Mouse (Mus musculus): Measurements from ENCODE around the gene Cpa4. TPM values are rescaled to one million over a fixed set of nuclear protein-coding genes. Genes with fewer than 3 reads are reported as not detected.

Gene Cpa4
- polyA plus RNA-seq, 1 experiment from 2014 or later = 0.08 TPM

DNA sequence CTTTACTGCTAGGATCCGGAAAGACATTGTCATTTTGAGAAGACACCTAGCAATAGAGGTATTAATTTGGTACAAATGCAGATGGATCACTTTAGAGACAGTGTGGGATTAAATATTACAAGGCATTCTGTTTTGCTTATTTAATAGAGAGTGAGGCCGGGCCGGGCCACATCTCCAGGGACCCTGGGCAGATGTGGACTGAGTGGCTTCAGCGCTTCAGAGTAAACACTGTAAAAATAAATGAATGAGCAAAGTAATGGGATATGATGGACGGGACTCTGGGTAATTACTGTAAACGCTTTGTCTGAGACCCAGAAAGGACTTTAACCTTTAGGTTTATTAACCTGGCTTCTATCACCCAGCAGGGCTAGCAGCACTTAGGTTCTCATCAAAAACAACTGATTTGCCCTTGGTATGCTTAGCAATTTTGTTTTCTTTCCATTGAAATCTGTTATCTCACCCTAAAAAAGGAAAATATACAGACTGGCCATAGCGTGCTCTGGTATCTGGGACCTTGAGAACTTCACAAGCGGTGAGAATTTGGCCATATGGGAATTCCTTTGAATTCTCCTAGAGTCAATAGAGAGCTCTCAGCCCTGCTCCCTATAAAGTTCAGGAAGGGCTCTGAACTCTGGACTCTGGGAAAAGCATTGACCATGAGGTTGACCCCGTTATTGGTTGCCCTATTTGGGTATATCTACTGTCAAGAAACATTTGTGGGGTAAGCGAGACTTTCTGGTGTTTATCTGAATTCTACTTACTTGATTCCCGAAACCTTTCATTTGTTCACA lies 27.0 kb upstream of the Cpa4 start, which contains the start of gene Cpa2:
Gene Cpa2, plus strand, starts transcription at position 574 of the 791 bp plus-strand sequence.
- H3K27ac ChIP-seq (ENCODE audit: low read length) = no peak within 1 kb of the TSS
- WGBS = 60% methylated on average over 11 of the region's 11 CpGs

GRCm38 (mm10) chr6:30542277-30542676 lies 25.9 kb upstream of the Cpa4 start:
- no peak for ATAC-seq (ENCODE audit: low read depth)
- H3K4me3 ChIP-seq (ENCODE audit: low read length) = no peak overlapping the region
- H3K4me1 ChIP-seq (replicated peaks; ENCODE audit: control insufficient read depth, insufficient read depth, low read length) = peaks cover 26% of the 10 kb centered on the region
- H3K27me3 ChIP-seq (ENCODE audit: control insufficient read depth, insufficient read depth, low read depth, low read length) = no peaks in the 10 kb centered on the region
- H3K36me3 ChIP-seq (ENCODE audit: control insufficient read depth, insufficient read depth, low read length) = no peaks in the 10 kb centered on the region
- no peak overlapping the region for H3K27ac ChIP-seq (ENCODE audit: low read length)
- no peak overlapping the region for H3K9ac ChIP-seq (ENCODE audit: low read length)
- no peak overlapping the region for H3K4me2 ChIP-seq (ENCODE audit: low read depth, low read length)
- H3K9me3 ChIP-seq (ENCODE audit: control insufficient read depth, low read length) = no peaks in the 10 kb centered on the region
- 62% methylated on average over 6 of the region's 6 CpGs for WGBS

More for the DNA sequence above, 27.0 kb upstream of the Cpa4 start, which contains the start of gene Cpa2:
- Histone ChIP-seq H3K4me2 (ENCODE audit: low read depth, low read length) (no peak within 1 kb of the TSS), H3K27me3 (ENCODE audit: control insufficient read depth, insufficient read depth, low read depth, low read length) (no peaks in the 10 kb centered on the region), H3K4me3 (ENCODE audit: low read length) (no peak within 1 kb of the TSS), H3K4me1 (replicated peaks; ENCODE audit: control insufficient read depth, insufficient read depth, low read length) (peaks cover 21% of the 10 kb centered on the region), H3K36me3 (ENCODE audit: control insufficient read depth, insufficient read depth, low read length) (no peaks in the 10 kb centered on the region), H3K9me3 (ENCODE audit: control insufficient read depth, low read length) (no peaks in the 10 kb centered on the region), H3K9ac (ENCODE audit: low read length) (no peak within 1 kb of the TSS)
- no peak for ATAC-seq (ENCODE audit: low read depth)

DNA sequence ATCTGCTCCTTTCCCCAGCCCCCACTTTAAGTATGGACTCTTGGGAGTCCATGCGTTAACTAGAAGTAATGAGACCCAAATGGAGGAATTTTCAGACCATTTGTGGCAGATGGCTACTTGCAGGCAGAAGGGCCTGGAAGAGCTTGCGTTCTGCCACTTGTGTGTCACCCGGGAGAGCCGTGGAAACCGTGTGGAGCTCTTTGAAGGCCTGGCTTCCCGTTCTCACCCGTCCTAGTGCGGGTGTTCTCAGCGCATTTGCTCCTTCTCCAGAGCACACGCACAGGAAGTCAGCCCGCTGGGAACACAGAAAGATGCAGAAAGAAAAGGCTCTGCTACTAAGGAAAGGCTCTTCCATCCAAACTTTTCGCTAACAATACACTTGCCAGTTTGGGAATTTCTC lies 25.1 kb upstream of the Cpa4 start:
- 44% methylated on average over 12 of the region's 12 CpGs for WGBS
- Histone ChIP-seq H3K4me1 (replicated peaks; ENCODE audit: control insufficient read depth, insufficient read depth, low read length) (peaks cover 27% of the 10 kb centered on the region), H3K4me2 (ENCODE audit: low read depth, low read length) (no peak overlapping the region), H3K27me3 (ENCODE audit: control insufficient read depth, insufficient read depth, low read depth, low read length) (no peaks in the 10 kb centered on the region), H3K36me3 (ENCODE audit: control insufficient read depth, insufficient read depth, low read length) (no peaks in the 10 kb centered on the region), H3K4me3 (ENCODE audit: low read length) (no peak overlapping the region), H3K27ac (ENCODE audit: low read length) (no peak overlapping the region), H3K9ac (ENCODE audit: low read length) (no peak overlapping the region), H3K9me3 (ENCODE audit: control insufficient read depth, low read length) (no peaks in the 10 kb centered on the region)
- ATAC-seq (ENCODE audit: low read depth) = no peak

GRCm38 (mm10) chr6:30543851-30544250 lies 24.3 kb upstream of the Cpa4 start:
- Histone ChIP-seq H3K36me3 (ENCODE audit: control insufficient read depth, insufficient read depth, low read length) (no peaks in the 10 kb centered on the region), H3K9ac (ENCODE audit: low read length) (no peak overlapping the region), H3K27ac (ENCODE audit: low read length) (no peak overlapping the region), H3K9me3 (ENCODE audit: control insufficient read depth, low read length) (no peaks in the 10 kb centered on the region), H3K4me2 (ENCODE audit: low read depth, low read length) (0 out of 2 replicates have a peak overlapping the region, but pooled peaks have one; percentile 8), H3K4me3 (ENCODE audit: low read length) (0 out of 2 replicates have a peak overlapping the region, but pooled peaks have one; percentile 6), H3K27me3 (ENCODE audit: control insufficient read depth, insufficient read depth, low read depth, low read length) (no peaks in the 10 kb centered on the region), H3K4me1 (replicated peaks; ENCODE audit: control insufficient read depth, insufficient read depth, low read length) (peaks cover 28% of the 10 kb centered on the region)
- ATAC-seq (ENCODE audit: low read depth) = no peak
- 34% methylated on average over 8 of the region's 8 CpGs for WGBS

- Histone ChIP-seq H3K27ac (ENCODE audit: low read length) (no peak overlapping the region), H3K4me3 (ENCODE audit: low read length) (no peak overlapping the region), H3K36me3 (ENCODE audit: control insufficient read depth, insufficient read depth, low read length) (no peaks in the 10 kb centered on the region), H3K9me3 (ENCODE audit: control insufficient read depth, low read length) (no peaks in the 10 kb centered on the region), H3K4me1 (replicated peaks; ENCODE audit: control insufficient read depth, insufficient read depth, low read length) (peaks cover 37% of the 10 kb centered on the region), H3K27me3 (ENCODE audit: control insufficient read depth, insufficient read depth, low read depth, low read length) (no peaks in the 10 kb centered on the region), H3K4me2 (ENCODE audit: low read depth, low read length) (no peak overlapping the region), H3K9ac (ENCODE audit: low read length) (no peak overlapping the region)
- 64% methylated on average over 7 of the region's 7 CpGs for WGBS
- ATAC-seq (ENCODE audit: low read depth) = no peak
Observed at GRCm38 (mm10) chr6:30545689-30546088, 22.5 kb upstream of the Cpa4 start.

DNA sequence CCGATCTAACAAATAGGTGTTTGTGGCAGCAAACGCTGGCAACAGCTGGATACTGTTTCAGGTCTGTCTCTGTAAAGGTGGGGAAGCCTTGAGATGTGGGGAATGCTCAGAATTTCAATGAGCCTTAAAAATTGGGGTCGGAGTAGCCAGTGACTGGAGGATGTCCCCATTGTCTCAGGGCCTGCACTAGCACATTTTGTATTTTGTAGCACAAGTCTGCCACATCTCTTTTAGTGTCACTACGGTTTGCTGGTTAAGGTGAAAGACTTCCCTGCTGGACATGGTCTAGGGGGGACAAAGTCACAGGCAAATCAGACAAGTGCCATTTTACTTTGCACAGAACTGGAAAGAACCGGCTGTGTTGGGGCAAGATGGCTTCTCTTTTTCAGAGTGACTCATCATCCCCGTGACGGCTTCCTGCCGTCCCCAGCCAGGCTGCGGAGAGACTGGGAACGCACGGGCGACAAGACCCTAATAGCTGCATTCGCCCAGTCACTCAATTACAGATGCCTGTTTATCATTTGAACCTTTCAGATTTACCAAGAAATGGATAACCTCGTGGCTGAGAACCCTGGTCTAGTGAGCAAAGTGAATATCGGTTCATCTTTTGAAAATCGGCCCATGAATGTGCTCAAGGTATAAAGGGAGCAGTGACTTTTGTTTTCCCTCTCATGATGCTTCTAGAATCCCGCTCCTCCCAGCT lies 21.4 kb upstream of the Cpa4 start:
- no peaks in the 10 kb centered on the region for H3K36me3 ChIP-seq (ENCODE audit: control insufficient read depth, insufficient read depth, low read length)
- H3K27me3 ChIP-seq (ENCODE audit: control insufficient read depth, insufficient read depth, low read depth, low read length) = no peaks in the 10 kb centered on the region
- 16% methylated on average over 17 of the region's 17 CpGs for WGBS
- H3K4me3 ChIP-seq (ENCODE audit: low read length) = peak overlapping the region; percentile 28
- peaks cover 37% of the 10 kb centered on the region for H3K4me1 ChIP-seq (replicated peaks; ENCODE audit: control insufficient read depth, insufficient read depth, low read length)
- ATAC-seq (ENCODE audit: low read depth) = peak; percentile 32; the same call in 1 of the 2 replicates
- peak overlapping the region; percentile 17 for H3K9ac ChIP-seq (ENCODE audit: low read length)
- peak overlapping the region; percentile 59 for H3K4me2 ChIP-seq (ENCODE audit: low read depth, low read length)
- no peaks in the 10 kb centered on the region for H3K9me3 ChIP-seq (ENCODE audit: control insufficient read depth, low read length)
- H3K27ac ChIP-seq (ENCODE audit: low read length) = peak overlapping the region; percentile 76

DNA sequence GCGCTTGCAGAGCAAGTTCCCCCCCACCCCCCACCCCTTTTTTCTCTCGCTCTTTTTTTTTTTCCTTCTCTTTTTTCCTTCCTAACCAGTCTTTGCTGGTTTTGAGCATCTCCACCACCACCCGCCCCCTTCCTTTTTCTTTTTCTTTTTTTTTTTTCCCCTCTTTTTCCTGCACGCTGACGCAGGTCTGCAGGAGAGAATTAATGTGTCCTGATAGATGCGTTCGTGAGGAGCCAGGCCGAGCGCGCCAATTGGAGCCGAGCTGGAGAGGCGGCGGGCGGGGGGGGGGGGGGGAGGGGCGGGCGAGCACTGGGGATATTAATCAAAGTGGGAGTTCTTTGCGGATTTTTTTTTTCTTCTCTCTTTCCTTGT lies 20.9 kb upstream of the Cpa4 start:
- WGBS = under 1% methylated on average over 17 of the region's 17 CpGs
- Histone ChIP-seq H3K9ac (ENCODE audit: low read length) (peak overlapping the region; percentile 17), H3K9me3 (ENCODE audit: control insufficient read depth, low read length) (no peaks in the 10 kb centered on the region), H3K4me1 (replicated peaks; ENCODE audit: control insufficient read depth, insufficient read depth, low read length) (peaks cover 42% of the 10 kb centered on the region), H3K36me3 (ENCODE audit: control insufficient read depth, insufficient read depth, low read length) (no peaks in the 10 kb centered on the region), H3K4me2 (ENCODE audit: low read depth, low read length) (peak overlapping the region; percentile 59), H3K27me3 (ENCODE audit: control insufficient read depth, insufficient read depth, low read depth, low read length) (no peaks in the 10 kb centered on the region), H3K4me3 (ENCODE audit: low read length) (peak overlapping the region; percentile 28), H3K27ac (ENCODE audit: low read length) (peak overlapping the region; percentile 76)
- ATAC-seq (ENCODE audit: low read depth) = peak; percentile 64

- Histone ChIP-seq H3K4me2 (ENCODE audit: low read depth, low read length) (peak overlapping the region; percentile 59), H3K27ac (ENCODE audit: low read length) (peak overlapping the region; percentile 76), H3K27me3 (ENCODE audit: control insufficient read depth, insufficient read depth, low read depth, low read length) (no peaks in the 10 kb centered on the region), H3K9me3 (ENCODE audit: control insufficient read depth, low read length) (no peaks in the 10 kb centered on the region), H3K4me1 (replicated peaks; ENCODE audit: control insufficient read depth, insufficient read depth, low read length) (peaks cover 42% of the 10 kb centered on the region), H3K9ac (ENCODE audit: low read length) (no peak overlapping the region; the same call in 1 of the 2 replicates), H3K36me3 (ENCODE audit: control insufficient read depth, insufficient read depth, low read length) (no peaks in the 10 kb centered on the region), H3K4me3 (ENCODE audit: low read length) (peak overlapping the region; percentile 28)
- 37% methylated on average over 9 of the region's 9 CpGs for WGBS
- ATAC-seq (ENCODE audit: low read depth) = peak; percentile 30; the same call in 1 of the 2 replicates
Observed at GRCm38 (mm10) chr6:30547656-30548306, 20.4 kb upstream of the Cpa4 start.
